Mouse (Mus musculus): Measurements from ENCODE around the gene Pbrm1.

DNA sequence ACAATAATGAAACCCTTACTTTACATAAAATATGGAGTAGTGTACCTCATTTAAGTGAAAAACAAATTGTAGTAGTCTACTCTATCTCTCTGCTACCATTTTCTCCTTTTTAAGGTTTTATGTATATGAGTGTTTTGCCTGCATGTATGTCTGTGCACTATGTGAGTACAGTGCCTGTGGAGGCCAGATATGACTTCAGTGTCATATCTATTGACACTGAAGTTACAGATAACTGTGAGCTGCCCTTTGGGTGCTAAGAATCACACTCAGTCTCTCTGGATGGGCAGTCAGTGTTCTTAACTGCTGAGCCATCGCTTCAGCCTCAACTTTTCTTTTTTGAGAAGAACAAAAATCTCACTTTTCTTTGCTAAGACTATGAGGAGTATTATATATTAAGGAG lies 26.9 kb downstream of the Pbrm1 start:
- TF ChIP-seq EP300 (IDR thresholded peaks at IDR 0.05; ENCODE audit: insufficient read depth, low read depth, low read length) (no peak), POLR2A (IDR thresholded peaks at IDR 0.05; ENCODE audit: insufficient read depth, low read depth, low read length) (no peak)

Data from heart, adult 2 months (tissue).